In the genomic region with DNA sequence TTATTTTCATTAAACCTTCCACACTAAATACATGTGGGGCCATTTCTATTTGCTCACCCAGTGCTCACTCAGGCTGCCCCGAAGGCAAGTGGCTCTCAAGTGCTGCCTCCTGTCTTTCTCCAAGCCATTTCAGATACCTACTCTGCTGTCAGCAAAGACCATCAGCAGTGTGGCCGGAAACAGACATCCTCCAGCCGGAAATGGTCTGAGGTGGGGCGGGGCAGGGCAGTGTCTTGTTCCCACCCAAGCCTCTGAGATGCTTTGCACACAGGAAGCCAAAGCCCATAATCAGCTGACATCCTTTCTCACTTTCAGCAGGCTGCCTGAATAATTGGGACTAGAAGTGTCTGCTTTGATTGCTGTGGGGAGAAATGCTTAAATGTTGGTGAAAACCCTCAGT, we compare ENCODE assay signal across 8 mouse cellular contexts.
A peak's percentile ranks its signal among the peaks of the same experiment; 100 is the strongest.
DNase-seq lines count a peak whose midpoint lies in the region; ATAC-seq and TF ChIP-seq lines count a peak whose summit lies in the region.

No protein-coding gene starts in this region.

- TF ChIP-seq CTCF in spleen, adult 2 months (IDR thresholded peaks at IDR 0.05; ENCODE audit: extremely low read depth, insufficient read depth, insufficient read length, insufficient replicate concordance), result no peak
- no peak for TF ChIP-seq CTCF in stomach, postnatal 0 days (IDR thresholded peaks at IDR 0.05; ENCODE audit: low read depth)

- peak; percentile 1 to 6 for DNase-seq in spleen, adult 2 months (ENCODE audit: low read depth in 1 of 2, low spot score in 2 of 2)
- no peak for DNase-seq in spleen, postnatal 14 days (ENCODE audit: low spot score in 2 of 2)
- DNase-seq in liver, result peak; percentile 39
- peak; percentile 25 for DNase-seq in thymus, postnatal 25 days
- DNase-seq in left cerebral cortex, postnatal 14 days (ENCODE audit: low spot score in 2 of 2), result no peak
- DNase-seq in stomach, postnatal 0 days (ENCODE audit: low spot score), result no peak

- 4% methylated on average over 4 of the region's 4 CpGs for WGBS in spleen, adult 2 months
- 33% methylated on average over 4 of the region's 4 CpGs for WGBS in heart, embryonic 16.5 days
- 68% methylated on average over 4 of the region's 4 CpGs for WGBS in neural tube, embryonic 15.5 days
- WGBS in stomach, postnatal 0 days, result 66% methylated on average over 4 of the region's 4 CpGs

- TF ChIP-seq EP300 in stomach, postnatal 0 days (optimal IDR thresholded peaks at IDR 0.05), result no peak

- 0 out of 2 replicates have a peak, but pooled peaks have one; percentile 28 for ATAC-seq in heart, embryonic 16.5 days (replicated peaks; ENCODE audit: extremely low read depth, insufficient read depth, low FRiP score)
- no peak for ATAC-seq in neural tube, embryonic 15.5 days (ENCODE audit: low FRiP score)
- no peak for ATAC-seq in stomach, postnatal 0 days (ENCODE audit: low FRiP score, low TSS enrichment)

- no peaks in the 10 kb centered on the region for H3K9me3 ChIP-seq in heart, embryonic 16.5 days (replicated peaks; ENCODE audit: control insufficient read depth, low read length)
- H3K9me3 ChIP-seq in neural tube, embryonic 15.5 days (replicated peaks), result no peaks in the 10 kb centered on the region
- no peaks in the 10 kb centered on the region for H3K9me3 ChIP-seq in stomach, postnatal 0 days (ENCODE audit: control insufficient read depth, low read length)

- H3K4me3 ChIP-seq in spleen, adult 2 months (ENCODE audit: extremely low read depth, insufficient read depth, insufficient read length), result no peak overlapping the region
- H3K4me3 ChIP-seq in heart, embryonic 16.5 days (ENCODE audit: low read length), result no peak overlapping the region
- H3K4me3 ChIP-seq in neural tube, embryonic 15.5 days (replicated peaks), result no peak overlapping the region
- H3K4me3 ChIP-seq in stomach, postnatal 0 days (ENCODE audit: low read depth, low read length), result no peak overlapping the region

- H3K9ac ChIP-seq in heart, embryonic 16.5 days (ENCODE audit: low read length), result no peak overlapping the region; the same call in 1 of the 2 replicates
- H3K9ac ChIP-seq in neural tube, embryonic 15.5 days (replicated peaks), result no peak overlapping the region
- no peak overlapping the region for H3K9ac ChIP-seq in stomach, postnatal 0 days (ENCODE audit: low read length)

- H3K36me3 ChIP-seq in spleen, adult 2 months (ENCODE audit: control insufficient read depth, insufficient read depth, low read length), result no peaks in the 10 kb centered on the region
- H3K36me3 ChIP-seq in heart, embryonic 16.5 days (ENCODE audit: control insufficient read depth, insufficient read depth), result no peaks in the 10 kb centered on the region
- H3K36me3 ChIP-seq in neural tube, embryonic 15.5 days, result no peaks in the 10 kb centered on the region
- no peaks in the 10 kb centered on the region for H3K36me3 ChIP-seq in stomach, postnatal 0 days (ENCODE audit: control insufficient read depth, insufficient read depth, low read length)

- intact Hi-C loops in left cerebral cortex, postnatal 14 days (cut with DNase I), result no loop called here

- no peak overlapping the region for H3K4me2 ChIP-seq in heart, embryonic 16.5 days (ENCODE audit: low read depth, low read length)
- H3K4me2 ChIP-seq in neural tube, embryonic 15.5 days, result no peak overlapping the region
- H3K4me2 ChIP-seq in stomach, postnatal 0 days (replicated peaks; ENCODE audit: low read depth), result no peak overlapping the region

- no peak overlapping the region for H3K27ac ChIP-seq in spleen, adult 2 months (ENCODE audit: insufficient read depth, low read length)
- no peak overlapping the region for H3K27ac ChIP-seq in heart, embryonic 16.5 days (ENCODE audit: low read length)
- no peak overlapping the region for H3K27ac ChIP-seq in neural tube, embryonic 15.5 days (replicated peaks)
- no peak overlapping the region for H3K27ac ChIP-seq in stomach, postnatal 0 days (replicated peaks)

- H3K4me1 ChIP-seq in spleen, adult 2 months (ENCODE audit: control insufficient read depth, insufficient read depth, insufficient read length), result peaks cover 9% of the 10 kb centered on the region
- H3K4me1 ChIP-seq in heart, embryonic 16.5 days (ENCODE audit: control insufficient read depth, insufficient read depth, low read length), result 0 out of 2 replicates have a peak, but pooled peaks cover 7% of the 10 kb centered on the region
- H3K4me1 ChIP-seq in neural tube, embryonic 15.5 days, result peaks cover 17% of the 10 kb centered on the region
- H3K4me1 ChIP-seq in stomach, postnatal 0 days (replicated peaks; ENCODE audit: control insufficient read depth, insufficient read depth), result no peaks in the 10 kb centered on the region

- TF ChIP-seq POLR2A in spleen, adult 2 months (IDR thresholded peaks at IDR 0.05; ENCODE audit: low read depth, low read length), result no peak

- no peaks in the 10 kb centered on the region for H3K27me3 ChIP-seq in spleen, adult 2 months (ENCODE audit: control insufficient read depth, insufficient read depth, low read length)
- H3K27me3 ChIP-seq in heart, embryonic 16.5 days (ENCODE audit: control insufficient read depth, insufficient read depth, low read length), result no peaks in the 10 kb centered on the region
- H3K27me3 ChIP-seq in neural tube, embryonic 15.5 days (replicated peaks), result no peaks in the 10 kb centered on the region
- no peaks in the 10 kb centered on the region for H3K27me3 ChIP-seq in stomach, postnatal 0 days (ENCODE audit: control insufficient read depth, insufficient read depth, low read length)

Comparison
In these comparisons a context has a peak if more than half of its experiments do, and no peak if none do; other contexts are left out.
1. DNase-seq: peak in spleen, adult 2 months (2 of 2), liver (single experiment) and thymus, postnatal 25 days (single experiment); none in spleen, postnatal 14 days (0 of 2), left cerebral cortex, postnatal 14 days (0 of 2) and stomach, postnatal 0 days (single experiment).